Mouse (Mus musculus): Measurements from ENCODE around the gene Elmod3. TPM values are rescaled to one million over a fixed set of nuclear protein-coding genes. Genes with fewer than 3 reads are reported as not detected.

Gene Elmod3
- total RNA-seq, 2 experiments from 2014 or later: 13.0 to 14.4 TPM

DNA sequence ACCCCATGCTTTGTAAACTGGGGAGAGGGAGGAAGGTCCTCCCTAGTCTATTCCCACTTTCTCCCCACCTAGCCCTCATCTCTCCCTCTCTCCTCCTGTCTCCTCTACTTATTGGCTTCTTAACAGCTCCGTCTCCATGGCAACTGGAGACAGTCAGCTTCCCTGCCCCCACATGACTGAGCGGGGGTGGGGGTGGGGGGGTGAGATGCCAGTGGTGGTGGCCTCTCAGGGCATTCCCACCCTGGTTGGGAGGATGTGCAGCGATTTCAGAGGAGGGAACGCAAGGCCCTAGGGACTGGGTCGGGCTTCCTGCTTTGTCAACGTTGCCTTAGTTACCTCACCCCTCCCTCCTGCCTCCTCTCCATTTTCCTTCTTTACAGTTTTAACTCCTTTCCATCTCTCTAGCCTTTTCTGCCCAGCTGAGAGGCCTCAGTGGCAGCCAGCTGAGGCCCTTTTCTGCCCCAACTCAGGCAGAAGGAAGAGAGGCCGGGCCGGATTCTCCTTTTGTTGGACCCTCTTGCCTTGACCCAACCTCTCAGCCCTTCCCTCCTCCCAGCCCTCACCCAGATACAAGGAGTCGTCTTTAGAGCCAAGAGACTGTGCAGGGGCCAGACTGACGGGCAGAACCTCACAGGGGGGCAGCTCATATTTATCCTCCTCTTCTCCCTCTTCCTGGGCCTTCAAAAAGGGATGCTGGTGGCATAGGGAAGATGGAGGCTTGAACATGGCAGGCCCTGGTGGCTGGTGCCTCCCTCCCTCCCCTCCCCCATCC lies 78.1 kb downstream of the Elmod3 start:
- DNase-seq (ENCODE audit: extremely low spot score in 1 of 2, low spot score in 2 of 2): peak; percentile 76 to 77
- intact Hi-C loops (cut with DNase I): no loop called here

DNA sequence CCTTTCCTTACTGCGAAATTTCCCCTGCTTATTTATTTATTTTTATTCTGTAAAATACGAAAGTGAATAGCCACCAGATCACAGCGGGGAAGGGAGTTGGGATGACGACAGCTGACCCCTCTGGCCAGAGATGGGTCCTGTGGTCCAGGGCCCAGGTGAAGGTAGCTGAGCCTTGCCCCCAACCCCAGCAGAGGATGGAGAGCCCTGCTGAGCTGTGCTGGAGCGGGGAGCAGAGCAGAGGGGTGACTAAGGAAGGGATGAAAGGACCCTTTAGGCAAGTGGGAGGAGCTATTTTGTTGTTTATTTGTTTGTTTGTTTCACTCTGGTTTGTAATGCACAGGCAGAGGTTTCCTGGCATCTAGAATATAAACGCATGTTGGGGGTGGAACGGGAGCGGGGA lies 78.9 kb downstream of the Elmod3 start:
- intact Hi-C loops (cut with DNase I): no loop called here
- DNase-seq (ENCODE audit: extremely low spot score in 1 of 2, low spot score in 2 of 2): no peak

DNA sequence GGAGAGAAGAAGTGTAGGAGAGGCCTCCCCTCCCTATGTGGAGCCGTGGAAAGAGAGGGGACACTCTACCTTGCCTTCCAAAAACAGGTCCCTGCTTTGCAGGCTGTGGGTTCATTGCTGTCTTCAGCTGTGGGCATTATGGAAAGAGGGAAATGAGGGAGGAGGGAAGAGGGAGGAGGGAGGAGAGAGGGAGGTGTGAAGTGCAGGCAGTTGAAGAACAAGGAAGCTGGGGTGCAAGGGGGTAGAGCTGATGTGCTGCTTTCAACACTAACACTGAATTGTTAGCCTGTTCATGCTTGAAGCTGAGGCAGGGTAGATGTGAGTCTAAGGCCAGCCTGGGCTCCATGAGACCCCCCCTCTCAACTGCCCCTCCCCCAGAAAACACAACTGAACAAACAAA lies 79.4 kb downstream of the Elmod3 start:
- intact Hi-C loops (cut with DNase I): no loop called here
- no peak for DNase-seq (ENCODE audit: extremely low spot score in 1 of 2, low spot score in 2 of 2)

Other genes with a start within 250 kb of the Elmod3 start
- gene Tmem150a, start 243.0 kb downstream of the Elmod3 start, total RNA-seq (2021): 10 to 100 TPM; 16.6 to 19.0 TPM
- 10 to 100 TPM; 66.0 to 68.3 TPM for gene Rnf181, start 231.5 kb downstream of the Elmod3 start, total RNA-seq (2021)
- 1 to 10 TPM; 3.4 to 4.5 TPM for gene Vamp5, start 217.9 kb downstream of the Elmod3 start, total RNA-seq (2021)
- 1 to 10 TPM; 8.1 to 9.4 TPM for gene Vamp8, start 207.7 kb downstream of the Elmod3 start, total RNA-seq (2021)
- gene Ggcx, start 184.1 kb downstream of the Elmod3 start, total RNA-seq (2021): 10 to 100 TPM; 19.8 to 21.1 TPM
- gene Mat2a, start 158.9 kb downstream of the Elmod3 start, total RNA-seq (2021): 100 to 1,000 TPM; 158 to 195 TPM
- gene Sh2d6, start 76.7 kb downstream of the Elmod3 start, total RNA-seq (2021): 1 to 10 TPM; 1.1 to 1.2 TPM
- gene Capg, start 54.0 kb downstream of the Elmod3 start, total RNA-seq (2021): 1 to 10 TPM; 2.8 to 4.0 TPM
- 10 to 100 TPM; 25.9 to 30.8 TPM for gene Retsat, start 62 bp upstream of the Elmod3 start, total RNA-seq (2021)
- 10 to 100 TPM; 48.4 to 50.9 TPM for gene Tgoln1, start 18.6 kb upstream of the Elmod3 start, total RNA-seq (2021)
- gene Tcf7l1, start 190.8 kb upstream of the Elmod3 start, total RNA-seq (2021): 1 to 10 TPM; 3.4 to 3.6 TPM